Mouse (Mus musculus) left cerebral cortex, postnatal 4 days (tissue): ENCODE measurements around the gene Kcp. TPM values are rescaled to one million over a fixed set of nuclear protein-coding genes. Genes with fewer than 3 reads are reported as not detected.

Source experiments
- DNase-seq: peaks from one replicate; pipeline ENCODE4 v3.0.0-alpha.2; 2022
- intact Hi-C: fragments of 180-260 bp; cut with DNase I; formaldehyde crosslinking; loops from one replicate; pipeline ENCODE4 v1.15.1; 2025
- total RNA-seq, 2 experiments: library from RNA; stranded (reverse); gene quantifications; 2 replicates each; pipeline ENCODE4 v1.2.3; 2021

Gene Kcp
- total RNA-seq, 2 experiments from 2014 or later = 20.6 to 23.8 TPM

DNA sequence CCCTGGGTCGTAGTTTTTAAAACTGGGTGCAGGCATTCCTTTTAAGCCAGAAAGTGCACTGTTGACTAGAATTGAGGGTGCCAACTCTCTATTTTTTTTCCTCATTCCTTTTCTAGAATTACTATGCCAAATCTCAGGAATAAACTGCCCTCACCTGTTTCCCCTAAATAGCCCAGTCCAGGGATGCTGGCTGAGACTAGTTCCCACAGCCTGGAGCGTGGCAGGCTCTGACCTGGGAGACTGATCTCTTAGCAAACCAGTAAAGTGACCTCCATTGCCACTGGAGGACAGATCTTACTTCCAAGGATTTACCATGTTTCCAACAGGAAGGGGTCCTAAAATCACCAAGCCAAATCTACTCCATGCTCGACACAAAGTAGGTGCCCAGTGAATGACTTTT, 38.9 kb downstream of the Kcp start:
- DNase-seq = no peak
- intact Hi-C loops = no loop called here

GRCm38 (mm10) chr6:29467583-29468354, 40.0 kb downstream of the Kcp start, which contains the start of gene Atp6v1f:
Gene Atp6v1f (plus strand): TSS chr6:29467718.
- intact Hi-C loops = no loop called here
- peak; percentile 96 for DNase-seq

DNA sequence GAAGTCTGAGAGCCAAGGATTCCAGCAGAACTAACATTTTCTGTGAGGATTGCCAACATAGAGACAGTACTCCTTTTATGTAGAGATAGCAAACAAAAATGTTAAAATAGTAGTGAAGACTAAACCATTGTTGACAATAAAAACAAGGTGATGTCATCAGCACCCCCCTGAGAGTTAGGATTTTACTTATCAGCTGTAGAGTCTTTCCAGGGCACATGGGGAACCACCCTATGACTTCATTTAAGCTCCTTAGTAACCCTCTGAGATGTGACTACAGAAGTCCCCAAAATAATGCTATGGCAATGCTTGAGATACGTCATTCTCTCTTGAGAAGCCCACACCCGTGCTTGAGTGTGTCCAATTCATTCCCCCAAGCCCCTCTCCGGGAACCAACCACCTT, 44.4 kb downstream of the Kcp start:
- intact Hi-C loops = no loop called here
- no peak for DNase-seq

DNA sequence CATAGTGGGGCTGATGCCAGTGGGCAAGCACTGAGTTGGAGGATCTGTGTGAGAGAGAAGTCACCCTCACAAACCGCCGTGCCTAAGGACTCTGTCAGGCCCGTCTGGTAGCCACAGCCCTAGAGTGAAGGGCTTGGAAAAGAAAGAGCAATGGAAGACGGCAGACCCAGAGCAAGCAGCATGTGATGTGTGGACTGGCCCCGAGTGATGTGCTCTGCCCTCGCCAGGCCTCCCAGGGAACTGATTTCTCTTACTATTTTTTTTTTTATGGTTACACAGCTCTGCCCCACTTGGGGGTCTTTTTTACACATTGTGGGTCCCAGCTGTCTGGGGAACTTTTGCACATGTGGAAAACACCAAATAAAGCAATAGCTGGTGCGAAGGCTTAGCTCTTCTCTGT, 46.2 kb downstream of the Kcp start:
- no peak for DNase-seq
- intact Hi-C loops = no loop called here

DNA sequence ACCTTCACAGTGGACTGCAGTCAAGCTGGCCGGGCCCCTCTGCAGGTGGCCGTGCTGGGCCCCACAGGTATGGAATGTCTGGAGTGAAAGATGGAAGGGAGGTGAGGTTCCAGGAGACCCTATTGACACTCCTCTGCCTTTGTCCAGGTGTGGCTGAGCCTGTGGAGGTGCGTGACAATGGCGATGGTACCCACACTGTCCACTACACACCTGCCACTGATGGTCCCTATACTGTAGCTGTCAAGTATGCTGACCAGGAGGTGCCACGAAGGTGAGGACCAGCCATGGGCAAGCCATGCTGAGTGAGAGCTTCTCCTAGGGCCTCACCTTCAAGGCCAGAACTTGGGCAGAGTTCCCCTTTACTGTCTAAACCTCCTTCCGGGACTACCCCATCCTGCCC, 57.1 kb downstream of the Kcp start:
- DNase-seq = no peak

DNA sequence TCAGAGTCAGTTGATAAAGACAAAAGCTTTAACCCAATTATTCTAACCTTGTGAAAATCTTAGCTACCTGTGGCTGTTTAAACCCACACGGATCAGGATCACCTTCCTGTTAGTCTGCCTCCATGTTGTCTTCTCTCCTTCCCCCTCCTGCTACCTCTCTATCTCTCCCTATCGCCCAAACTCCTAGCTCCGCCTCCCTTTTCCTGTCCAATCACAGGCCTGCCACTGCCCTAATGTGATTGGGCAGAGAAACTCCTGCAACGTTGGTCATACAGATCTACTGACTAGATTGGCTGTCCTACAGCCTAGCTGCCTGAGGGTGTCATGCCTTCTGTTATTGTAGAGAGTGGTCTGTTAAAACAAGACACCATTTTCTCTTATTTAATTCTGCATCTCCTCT, 57.9 kb downstream of the Kcp start:
- intact Hi-C loops = no loop called here

More for the DNA sequence above, 57.1 kb downstream of the Kcp start:
- intact Hi-C loops = no loop called here

DNA sequence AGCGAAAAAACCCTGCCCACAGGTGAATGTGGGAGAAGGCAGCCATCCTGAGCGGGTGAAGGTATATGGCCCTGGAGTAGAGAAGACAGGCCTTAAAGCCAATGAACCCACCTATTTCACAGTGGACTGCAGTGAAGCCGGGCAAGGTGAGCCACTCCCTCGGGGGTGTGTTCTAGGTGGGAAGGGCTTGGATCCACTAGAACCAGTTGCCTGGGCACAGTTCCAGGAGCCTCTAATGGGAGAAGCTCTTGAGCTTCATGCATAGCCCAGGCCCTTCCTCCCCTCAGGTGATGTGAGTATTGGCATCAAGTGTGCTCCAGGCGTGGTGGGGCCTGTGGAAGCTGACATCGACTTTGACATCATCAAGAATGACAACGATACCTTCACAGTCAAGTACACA, 62.4 kb downstream of the Kcp start:
- intact Hi-C loops = no loop called here
- DNase-seq = no peak

More for the DNA sequence above, 57.9 kb downstream of the Kcp start:
- DNase-seq = no peak

- intact Hi-C loops = no loop called here
- DNase-seq = peak; percentile 44
Measured at GRCm38 (mm10) chr6:29444773-29445172, 63.0 kb downstream of the Kcp start.

GRCm38 (mm10) chr6:29439789-29440188, 68.0 kb downstream of the Kcp start:
- intact Hi-C loops = no loop called here
- DNase-seq = no peak

GRCm38 (mm10) chr6:29439251-29439650, 68.5 kb downstream of the Kcp start:
- intact Hi-C loops = no loop called here
- peak; percentile 47 for DNase-seq

- DNase-seq = peak; percentile 53
- intact Hi-C loops = no loop called here
Measured at GRCm38 (mm10) chr6:29436461-29436934, 71.3 kb downstream of the Kcp start.

DNA sequence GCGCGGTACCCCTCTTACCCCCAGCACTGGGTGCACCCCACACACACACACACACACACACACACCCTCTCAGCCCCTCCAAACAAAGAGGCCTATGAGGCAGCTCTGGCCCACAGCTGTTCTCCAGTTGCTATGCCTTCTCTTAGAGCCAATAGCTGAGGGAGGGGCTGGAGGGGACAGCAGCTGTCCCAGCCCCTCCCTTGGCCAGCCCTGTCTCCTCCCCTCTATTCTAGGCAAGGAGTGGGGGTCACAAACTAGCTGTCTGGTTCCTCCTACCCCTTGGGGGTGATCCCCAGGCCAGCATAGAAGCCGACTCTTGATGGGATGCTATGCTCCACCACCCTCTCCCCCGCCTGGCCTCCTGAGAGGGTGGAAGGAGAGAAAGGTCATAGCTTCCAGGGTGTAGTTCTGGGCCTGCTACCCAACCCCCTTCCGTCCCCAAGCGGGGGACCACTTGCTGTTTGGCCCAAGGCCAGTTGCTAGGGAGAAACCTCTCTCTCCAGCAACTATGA, 71.8 kb downstream of the Kcp start:
- DNase-seq = peak; percentile 63
- intact Hi-C loops = no loop called here

DNA sequence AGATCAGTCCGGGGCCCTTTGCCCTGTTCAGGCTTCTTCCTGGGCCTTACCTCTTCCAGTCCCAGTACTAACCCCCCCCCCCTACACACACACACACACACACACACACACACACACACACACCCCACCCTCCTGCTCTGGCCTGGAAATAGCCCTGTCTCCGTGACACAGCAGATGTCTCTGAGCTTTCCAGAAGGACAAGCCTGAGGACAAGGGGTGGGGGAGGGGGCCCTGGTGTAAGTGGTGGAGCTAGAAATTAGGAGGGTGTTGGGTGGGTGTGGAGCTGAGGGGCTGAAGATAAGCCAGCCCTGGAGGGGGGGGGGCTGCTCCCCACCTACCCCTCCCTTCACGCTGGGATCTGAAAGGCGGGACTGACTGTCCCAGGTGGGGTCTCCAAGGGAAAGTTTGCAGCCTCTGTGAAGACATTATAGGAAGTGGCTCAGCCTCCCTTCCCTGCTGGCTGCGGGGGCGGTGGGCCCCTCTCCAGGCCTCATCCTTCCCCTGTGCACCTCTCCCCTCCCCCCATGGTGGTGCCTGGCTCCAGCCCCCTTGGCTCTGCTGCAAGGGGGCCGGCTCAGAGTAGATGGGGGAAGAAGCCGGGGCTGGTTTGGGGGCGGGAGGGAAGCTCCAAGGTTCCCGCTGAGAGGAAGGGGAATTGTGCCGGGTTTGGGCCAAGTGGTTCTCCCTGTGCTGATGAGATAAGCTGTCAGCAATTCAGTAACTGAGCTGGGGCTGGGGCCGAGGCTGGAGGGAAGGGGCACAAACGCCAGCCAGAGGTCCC, 72.7 kb downstream of the Kcp start:
- intact Hi-C loops = no loop called here
- DNase-seq = peak; percentile 84

GRCm38 (mm10) chr6:29433804-29434795, 73.7 kb downstream of the Kcp start:
- intact Hi-C loops = no loop called here

GRCm38 (mm10) chr6:29433038-29433803, 74.5 kb downstream of the Kcp start, which contains the start of gene Flnc:
Gene Flnc (plus strand): TSS chr6:29433256.
- peak; percentile 31 for DNase-seq
- intact Hi-C loops = no loop called here

More at GRCm38 (mm10) chr6:29433804-29434795, 73.7 kb downstream of the Kcp start:
- DNase-seq = peak; percentile 56

DNA sequence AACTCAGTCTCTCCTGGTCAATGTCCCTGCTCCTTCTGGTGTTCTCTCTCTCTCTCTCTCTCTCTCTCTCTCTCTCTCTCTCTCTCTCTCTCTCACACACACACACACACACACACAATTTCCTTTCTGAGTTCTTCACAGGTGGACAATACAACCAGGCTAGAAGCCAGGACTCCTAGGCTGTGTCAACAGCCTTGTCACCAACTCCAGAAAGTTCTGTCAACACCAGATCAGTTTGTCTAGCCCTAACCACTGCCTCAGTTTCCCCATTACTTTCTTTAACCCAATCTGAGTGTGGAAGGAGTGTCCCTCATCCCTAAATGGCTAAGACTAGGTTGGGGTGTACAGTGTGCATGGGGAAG, 75.1 kb downstream of the Kcp start:
- DNase-seq = no peak
- intact Hi-C loops = no loop called here

DNA sequence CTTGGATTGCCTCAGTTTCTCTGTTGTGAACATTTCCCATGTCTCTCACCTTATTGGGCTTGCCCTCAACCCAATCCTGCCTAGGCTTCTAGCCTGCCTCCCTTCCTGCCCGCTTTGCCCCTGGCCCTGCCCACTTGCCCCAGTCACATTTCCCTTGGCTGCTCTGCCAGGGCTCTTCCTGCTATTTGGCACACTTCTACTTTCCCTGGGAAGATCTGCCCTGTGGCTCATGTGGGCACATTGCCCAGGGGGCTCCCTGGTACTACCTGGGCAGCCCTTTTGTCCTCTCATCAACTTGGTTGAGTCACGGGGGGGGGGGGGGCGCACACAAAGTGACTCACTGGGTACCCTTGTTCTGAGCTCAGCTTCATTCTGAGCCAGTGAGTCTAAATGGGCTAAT, 75.6 kb downstream of the Kcp start:
- no peak for DNase-seq
- intact Hi-C loops = no loop called here

DNA sequence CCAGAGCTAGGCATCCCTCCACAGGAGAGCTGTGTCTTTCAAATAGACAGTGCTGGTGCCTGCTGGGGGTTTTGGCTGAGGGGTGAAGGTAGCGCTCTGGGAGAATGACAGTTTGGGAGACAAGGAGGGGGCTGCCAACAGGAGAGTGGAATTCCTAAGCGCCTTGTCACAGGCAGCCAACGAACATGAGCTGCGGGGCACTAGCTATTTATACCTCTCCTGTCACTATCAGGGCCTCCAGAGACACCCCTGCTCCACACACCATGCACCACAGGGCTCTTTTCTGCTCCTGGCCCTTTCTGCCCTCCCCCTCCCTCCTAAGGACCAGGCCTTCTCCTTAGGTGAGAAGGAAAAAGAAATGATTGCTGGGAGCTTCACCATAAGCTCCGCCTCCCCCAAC, 76.3 kb downstream of the Kcp start:
- DNase-seq = no peak
- intact Hi-C loops = no loop called here

DNA sequence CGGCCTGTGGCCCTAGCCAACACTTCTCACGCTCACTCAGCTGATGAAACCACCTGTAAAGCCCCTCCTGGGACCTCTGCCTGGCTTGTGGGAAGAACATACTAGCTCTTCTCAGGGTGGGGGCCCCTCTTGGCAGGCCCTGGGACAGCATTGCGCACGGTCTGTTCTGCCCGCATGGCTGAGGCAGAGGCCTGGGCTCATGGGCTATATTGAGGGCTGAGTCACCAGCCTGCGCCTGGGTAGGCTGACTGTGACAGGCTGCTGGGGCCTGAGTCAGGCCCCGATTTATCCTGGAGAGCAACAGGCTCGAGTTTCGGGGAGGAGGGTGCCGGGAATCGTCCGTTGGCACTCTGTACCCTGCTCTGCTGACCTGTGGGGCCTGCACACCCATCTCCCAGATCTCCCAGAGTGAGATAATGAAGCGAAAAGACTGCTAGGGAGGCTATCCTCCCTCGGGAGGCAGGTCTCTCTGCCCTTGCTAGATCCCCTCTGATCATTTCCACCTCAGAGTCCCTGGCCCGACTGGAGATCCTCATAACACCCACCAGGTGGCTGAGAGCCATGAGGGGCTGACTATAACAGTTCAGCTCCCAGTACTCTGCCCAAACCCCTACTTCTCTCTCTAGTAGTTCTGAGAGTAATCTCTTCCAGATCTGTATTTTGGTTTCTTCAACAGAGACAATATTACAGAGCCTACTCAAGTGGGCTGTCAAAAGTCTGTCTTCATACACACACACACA, 76.9 kb downstream of the Kcp start:
- DNase-seq = no peak
- intact Hi-C loops = no loop called here
